Mouse (Mus musculus) kidney, embryonic 14.5 days (tissue): ENCODE data around the gene Pitpna. TPM values are rescaled to one million over a fixed set of nuclear protein-coding genes. Genes with fewer than 3 reads are reported as not detected.

Source experiments
- ATAC-seq: fragments of 200-750 bp; cut with Nextera tagmentation; 2 replicates; pipeline ENCODE4 v1.8.0; 2017; ENCODE audit warnings: moderate number of reproducible peaks, mild to moderate bottlenecking, moderate TSS enrichment, moderate library complexity; ENCODE audit not compliant: low FRiP score, low TSS enrichment
- H3K27ac ChIP-seq: fragments of 300-500 bp; sonication (generic); 2 replicates; pipeline ENCODE4 v1.5.1; 2014; ENCODE audit warnings: low read depth, mild to moderate bottlenecking, low read length, moderate library complexity, mixed read lengths
- H3K27me3 ChIP-seq: fragments of 300-500 bp; sonication (generic); 2 replicates; pipeline ENCODE4 v1.6.1; 2014; ENCODE audit warnings: mild to moderate bottlenecking, low read length; ENCODE audit not compliant: control insufficient read depth, insufficient read depth
- H3K36me3 ChIP-seq: fragments of 300-500 bp; sonication (generic); 2 replicates; pipeline ENCODE4 v1.6.1; 2014; ENCODE audit warnings: low read length, mixed read lengths; ENCODE audit not compliant: control insufficient read depth, insufficient read depth
- H3K4me1 ChIP-seq: fragments of 300-500 bp; sonication (generic); 2 replicates; pipeline ENCODE4 v1.6.1; 2014; ENCODE audit warnings: low read length, mixed read lengths; ENCODE audit not compliant: control insufficient read depth, insufficient read depth
- H3K4me2 ChIP-seq: fragments of 300-500 bp; sonication (generic); replicated peaks from 2 replicates; pipeline ENCODE4 v1.6.1; 2014; ENCODE audit warnings: low read depth, mild to moderate bottlenecking, low read length
- H3K4me3 ChIP-seq: fragments of 300-500 bp; sonication (generic); 2 replicates; pipeline ENCODE4 v1.5.1; 2014; ENCODE audit warnings: mild to moderate bottlenecking, low read length
- H3K9ac ChIP-seq: fragments of 300-500 bp; sonication (generic); 2 replicates; pipeline ENCODE4 v1.6.1; 2014; ENCODE audit warnings: low read depth, mild to moderate bottlenecking, low read length, moderate library complexity
- H3K9me3 ChIP-seq: fragments of 300-500 bp; sonication (generic); 2 replicates; pipeline ENCODE4 v1.6.1; 2016; ENCODE audit warnings: low read length; ENCODE audit not compliant: control insufficient read depth
- WGBS: fragments of 180-500 bp; shearing (Covaris S2); extraction: QIAGEN DNeasy Blood & Tissue Kit; methylation state at CpG from one replicate; pipeline ENCODE4 v1.1.7; 2014; 5-methylcytosine and 5-hydroxymethylcytosine counted together
- polyA plus RNA-seq: library from polyadenylated mRNA; unstranded; fragments of >200 nt; fragmentation: Nextera tagmentation; extraction: Ambion mirVana; gene quantifications from 2 replicates; pipeline ENCODE4 v1.2.1, GENCODE M21; 2014

Pitpna gene
- polyA plus RNA-seq, 1 experiment from 2014 or later, result 99.5 TPM

DNA sequence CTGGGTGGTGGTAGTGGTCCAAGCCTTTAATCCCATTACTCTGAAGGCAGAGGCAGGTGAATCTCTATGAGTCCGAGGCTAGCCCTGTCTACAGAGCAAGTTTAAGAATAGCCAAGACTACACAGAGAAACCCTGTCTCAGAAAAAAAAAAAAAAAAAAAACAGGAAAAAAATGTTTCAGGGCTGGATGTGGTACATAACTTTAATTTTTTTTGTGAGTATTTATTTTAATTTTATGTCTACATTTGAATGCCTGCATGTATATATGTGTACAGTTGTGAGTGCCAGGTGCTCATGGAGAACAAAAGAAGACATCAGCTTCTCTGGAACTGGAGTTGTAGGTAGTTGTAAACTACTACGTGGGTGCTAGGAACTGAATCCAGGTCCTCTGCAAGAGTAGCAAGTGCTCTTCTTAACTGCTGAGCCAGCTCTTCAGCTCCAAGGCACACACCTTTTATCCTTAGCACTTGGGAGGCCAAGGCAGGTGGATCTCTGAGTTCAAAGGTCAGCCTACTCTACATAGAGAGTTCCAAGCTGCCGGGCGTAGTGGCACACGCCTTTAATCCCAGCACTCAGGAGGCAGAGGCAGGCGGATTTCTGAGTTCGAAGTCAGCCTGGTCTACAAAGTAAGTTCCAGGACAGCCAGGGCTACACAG is 6.3 kb upstream of the Pitpna start:
- no peak overlapping the region for H3K4me2 ChIP-seq
- H3K36me3 ChIP-seq, result no peaks in the 10 kb centered on the region
- no peak overlapping the region for H3K27ac ChIP-seq
- ATAC-seq, result no peak
- no peak overlapping the region for H3K9ac ChIP-seq
- H3K9me3 ChIP-seq, result no peaks in the 10 kb centered on the region
- WGBS, result 91% methylated on average over 7 of the region's 7 CpGs
- no peaks in the 10 kb centered on the region for H3K27me3 ChIP-seq
- no peaks in the 10 kb centered on the region; the same call in 1 of the 2 replicates for H3K4me1 ChIP-seq
- no peak overlapping the region for H3K4me3 ChIP-seq

GRCm38 (mm10) chr11:75583521-75583920 is 4.4 kb upstream of the Pitpna start:
- H3K4me2 ChIP-seq, result no peak overlapping the region
- H3K4me3 ChIP-seq, result no peak overlapping the region
- WGBS, result 63% methylated on average over 2 of the region's 2 CpGs
- H3K27me3 ChIP-seq, result no peaks in the 10 kb centered on the region
- no peak overlapping the region for H3K9ac ChIP-seq
- H3K27ac ChIP-seq, result no peak overlapping the region
- ATAC-seq, result no peak
- no peaks in the 10 kb centered on the region; the same call in 1 of the 2 replicates for H3K4me1 ChIP-seq
- H3K9me3 ChIP-seq, result no peaks in the 10 kb centered on the region
- no peaks in the 10 kb centered on the region for H3K36me3 ChIP-seq

- Histone ChIP-seq H3K36me3 (no peaks in the 10 kb centered on the region), H3K4me2 (no peak overlapping the region), H3K27me3 (no peaks in the 10 kb centered on the region), H3K4me1 (peaks cover 11% of the 10 kb centered on the region), H3K4me3 (no peak overlapping the region), H3K9me3 (no peaks in the 10 kb centered on the region), H3K27ac (peak overlapping the region; percentile 7; the same call in 1 of the 2 replicates), H3K9ac (no peak overlapping the region)
- 24% methylated on average over 4 of the region's 4 CpGs for WGBS
- no peak for ATAC-seq
These were observed 2.8 kb upstream of the Pitpna start for GRCm38 (mm10) chr11:75585061-75585460.

- Histone ChIP-seq H3K4me1 (peaks cover 11% of the 10 kb centered on the region), H3K36me3 (no peaks in the 10 kb centered on the region), H3K27me3 (no peaks in the 10 kb centered on the region), H3K9me3 (no peaks in the 10 kb centered on the region), H3K4me2 (no peak overlapping the region), H3K27ac (no peak overlapping the region), H3K4me3 (no peak overlapping the region), H3K9ac (no peak overlapping the region)
- ATAC-seq, result no peak
- WGBS, result 82% methylated on average over 5 of the region's 5 CpGs
These were observed 1.9 kb upstream of the Pitpna start for GRCm38 (mm10) chr11:75585978-75586377.

DNA sequence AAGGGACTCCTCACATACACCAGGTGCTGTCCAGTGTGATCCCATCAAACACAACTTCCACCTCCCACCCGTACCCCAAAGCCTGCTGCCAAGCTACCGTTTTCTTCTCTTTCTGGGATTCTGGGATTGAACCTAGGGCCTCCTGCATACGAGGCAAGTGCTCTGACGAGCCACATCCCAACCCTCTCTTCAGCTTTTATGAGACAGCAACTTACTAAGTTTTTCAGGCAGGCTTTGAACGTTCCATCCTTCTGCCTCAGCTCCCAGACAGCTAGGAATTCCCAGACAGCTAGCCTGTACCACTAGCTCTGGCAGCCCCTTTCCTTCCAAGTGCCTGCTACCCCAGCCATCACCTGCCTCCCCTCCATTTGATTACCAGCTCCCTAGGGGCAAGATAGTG is 934 bp upstream of the Pitpna start:
- no peak overlapping the region for H3K9ac ChIP-seq
- peaks cover 11% of the 10 kb centered on the region for H3K4me1 ChIP-seq
- no peak for ATAC-seq
- no peaks in the 10 kb centered on the region for H3K27me3 ChIP-seq
- H3K9me3 ChIP-seq, result no peaks in the 10 kb centered on the region
- no peaks in the 10 kb centered on the region for H3K36me3 ChIP-seq
- no peak overlapping the region for H3K27ac ChIP-seq
- 88% methylated on average over 5 of the region's 5 CpGs for WGBS
- no peak overlapping the region for H3K4me2 ChIP-seq
- H3K4me3 ChIP-seq, result no peak overlapping the region

DNA sequence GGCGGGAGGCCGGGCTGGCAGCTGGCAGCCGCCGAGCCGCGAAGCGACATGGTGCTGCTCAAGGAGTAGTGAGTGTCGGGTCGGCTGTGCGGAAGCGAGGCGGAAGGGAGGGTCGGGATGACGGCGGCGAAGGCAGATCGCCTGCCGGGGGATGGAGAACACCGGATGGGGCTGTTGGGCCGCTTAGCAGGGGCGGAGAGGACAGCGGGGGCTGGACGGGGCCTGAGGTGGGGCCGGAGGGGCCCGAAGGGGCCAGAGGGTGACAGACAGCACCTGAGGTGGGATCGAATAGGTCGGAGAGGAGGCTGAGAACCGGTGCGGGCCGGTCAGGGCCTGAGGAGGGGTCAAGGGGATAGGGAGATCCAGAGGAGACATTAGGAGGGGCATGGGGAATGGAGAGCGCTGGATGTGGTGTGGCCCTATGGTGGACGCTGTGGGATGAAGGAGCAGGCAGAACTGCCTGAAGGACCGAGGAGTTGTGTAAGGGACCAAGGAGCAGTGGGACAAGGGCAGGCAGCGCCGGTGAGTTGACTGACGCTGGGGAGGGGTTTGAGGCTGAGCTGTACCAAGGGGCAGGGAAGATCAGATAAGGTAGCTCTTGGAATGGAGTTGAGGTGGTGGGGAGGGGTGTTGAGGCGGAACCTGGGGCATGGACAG is 516 bp downstream of the Pitpna start:
- Histone ChIP-seq H3K9ac (peak overlapping the region; percentile 90), H3K9me3 (no peaks in the 10 kb centered on the region), H3K27ac (peak overlapping the region; percentile 86), H3K4me1 (peaks cover 11% of the 10 kb centered on the region), H3K36me3 (peaks cover 8% of the 10 kb centered on the region; the same call in 1 of the 2 replicates), H3K4me3 (peak overlapping the region; percentile 94), H3K27me3 (no peaks in the 10 kb centered on the region), H3K4me2 (peak overlapping the region; percentile 92)
- ATAC-seq, result peak; percentile 70
- WGBS, result under 1% methylated on average over 37 of the region's 37 CpGs

DNA sequence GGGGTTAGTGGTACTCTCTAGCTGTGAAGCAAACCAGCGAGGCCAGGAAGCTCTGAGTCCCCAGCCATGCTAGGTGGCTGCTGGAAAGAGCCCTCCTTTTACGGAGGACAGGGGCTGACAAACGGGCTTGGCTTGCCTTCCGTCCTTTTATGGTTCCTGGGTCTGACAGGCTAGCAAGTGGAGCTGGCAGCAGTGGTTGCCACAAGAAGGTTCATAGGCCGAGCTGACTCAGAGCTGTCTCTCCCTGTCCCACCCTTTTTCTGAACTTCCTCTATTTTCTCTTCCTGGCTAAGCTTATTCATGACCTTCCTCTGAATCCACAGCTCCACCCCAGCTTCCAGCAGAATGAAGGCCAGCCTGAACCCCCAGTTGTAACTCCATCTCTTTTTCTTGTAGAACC is 4.7 kb downstream of the Pitpna start:
- Histone ChIP-seq H3K36me3 (peaks cover 27% of the 10 kb centered on the region), H3K4me3 (no peak overlapping the region)

DNA sequence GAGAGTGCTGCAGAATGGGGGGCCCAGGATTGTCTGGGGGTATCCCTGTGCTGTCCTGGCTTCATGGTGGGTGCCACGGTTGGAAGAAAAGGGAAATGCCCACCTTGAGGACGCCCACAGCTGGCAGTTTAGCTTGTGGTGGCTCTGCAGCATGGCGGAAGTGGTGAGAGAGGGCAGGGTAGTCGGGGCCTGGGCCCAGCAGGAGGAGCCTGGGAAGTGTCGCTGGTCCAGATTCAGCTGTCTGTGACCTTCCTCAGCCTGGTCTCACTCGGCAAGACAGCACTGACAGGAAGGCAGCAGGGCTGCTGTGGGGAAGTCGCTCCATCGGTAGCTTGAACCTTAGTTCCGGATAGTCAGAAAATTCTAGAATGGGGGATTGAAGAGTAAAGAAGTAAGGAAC is 6.5 kb downstream of the Pitpna start:
- 83% methylated on average over 9 of the region's 9 CpGs for WGBS
- Histone ChIP-seq H3K27me3 (no peaks in the 10 kb centered on the region), H3K4me2 (no peak overlapping the region), H3K9ac (no peak overlapping the region), H3K4me3 (no peak overlapping the region), H3K36me3 (peaks cover 42% of the 10 kb centered on the region), H3K27ac (no peak overlapping the region), H3K9me3 (no peaks in the 10 kb centered on the region), H3K4me1 (peaks cover 3% of the 10 kb centered on the region; the same call in 1 of the 2 replicates)
- no peak for ATAC-seq

More for the DNA sequence above, 4.7 kb downstream of the Pitpna start:
- Histone ChIP-seq H3K27ac (no peak overlapping the region), H3K4me2 (no peak overlapping the region), H3K4me1 (peaks cover 11% of the 10 kb centered on the region), H3K9ac (no peak overlapping the region), H3K9me3 (no peaks in the 10 kb centered on the region), H3K27me3 (no peaks in the 10 kb centered on the region)
- WGBS, result 85% methylated on average over 5 of the region's 5 CpGs
- no peak for ATAC-seq

DNA sequence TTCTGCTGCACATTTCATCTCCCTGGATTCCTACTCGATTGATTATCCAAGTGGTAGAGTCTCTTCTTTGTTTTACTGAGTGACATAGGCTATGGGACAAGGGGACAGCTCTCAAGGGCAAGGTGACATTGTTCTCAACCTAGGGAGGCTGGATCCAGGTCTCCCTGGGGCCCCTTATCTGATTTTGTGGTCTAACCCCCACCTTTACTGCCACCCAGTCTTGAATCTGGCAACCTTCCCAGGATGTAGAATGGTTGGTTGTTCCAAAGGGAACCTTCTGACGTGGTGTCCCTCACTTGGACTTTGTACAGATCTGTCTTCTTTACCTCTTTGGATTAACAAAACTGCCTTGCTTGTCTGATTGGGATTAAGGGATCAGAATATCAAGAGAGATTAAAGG is 7.5 kb downstream of the Pitpna start:
- peaks cover 48% of the 10 kb centered on the region for H3K36me3 ChIP-seq
- no peaks in the 10 kb centered on the region for H3K4me1 ChIP-seq
- no peak overlapping the region for H3K4me2 ChIP-seq
- no peak for ATAC-seq
- WGBS, result 76% methylated on average over 2 of the region's 2 CpGs
- H3K4me3 ChIP-seq, result no peak overlapping the region
- H3K9ac ChIP-seq, result no peak overlapping the region
- no peaks in the 10 kb centered on the region for H3K9me3 ChIP-seq
- no peaks in the 10 kb centered on the region for H3K27me3 ChIP-seq
- no peak overlapping the region for H3K27ac ChIP-seq
